Mouse (Mus musculus) heart, embryonic 11.5 days (tissue): ENCODE data around the gene Fnbp1l. TPM values are rescaled to one million over a fixed set of nuclear protein-coding genes. Genes with fewer than 3 reads are reported as not detected.

Source experiments
- ATAC-seq: fragments of 200-750 bp; cut with Nextera tagmentation; replicated peaks from 2 replicates; pipeline ENCODE4 v1.8.0; 2017; ENCODE audit warnings: moderate library complexity; ENCODE audit not compliant: insufficient number of reproducible peaks, low FRiP score, low TSS enrichment
- H3K27ac ChIP-seq: fragments of 300-500 bp; sonication (generic); 2 replicates; pipeline ENCODE4 v1.5.1; 2014; ENCODE audit warnings: mild to moderate bottlenecking, low read depth, low read length
- H3K27me3 ChIP-seq: fragments of 300-500 bp; sonication (generic); 2 replicates; pipeline ENCODE4 v1.6.1; 2014; ENCODE audit warnings: mild to moderate bottlenecking, low read length, mixed read lengths; ENCODE audit not compliant: control insufficient read depth, insufficient read depth
- H3K36me3 ChIP-seq: fragments of 300-500 bp; sonication (generic); 2 replicates; pipeline ENCODE4 v1.6.1; 2014; ENCODE audit warnings: mild to moderate bottlenecking, low read length, moderate library complexity, mixed read lengths; ENCODE audit not compliant: control insufficient read depth, insufficient read depth
- H3K4me1 ChIP-seq: fragments of 300-500 bp; sonication (generic); 2 replicates; pipeline ENCODE4 v1.6.1; 2014; ENCODE audit warnings: low read length; ENCODE audit not compliant: control insufficient read depth, insufficient read depth
- H3K4me2 ChIP-seq: fragments of 300-500 bp; sonication (generic); 2 replicates; pipeline ENCODE4 v1.6.1; 2014; ENCODE audit warnings: mild to moderate bottlenecking, moderate library complexity
- H3K4me3 ChIP-seq: fragments of 300-500 bp; sonication (generic); 2 replicates; pipeline ENCODE4 v1.5.1; 2014; ENCODE audit warnings: low read depth, low read length
- H3K9ac ChIP-seq: fragments of 300-500 bp; sonication (generic); 2 replicates; pipeline ENCODE4 v1.6.1; 2014; ENCODE audit warnings: mild to moderate bottlenecking, low read depth, low read length, moderate library complexity
- H3K9me3 ChIP-seq: fragments of 300-500 bp; sonication (generic); replicated peaks from 2 replicates; pipeline ENCODE4 v1.6.1; 2016; ENCODE audit warnings: low read length; ENCODE audit not compliant: control insufficient read depth
- WGBS: fragments of 180-500 bp; shearing (Covaris S2); extraction: QIAGEN DNeasy Blood & Tissue Kit; methylation state at CpG from one replicate; pipeline ENCODE4 v1.1.7; 2014; ENCODE audit not compliant: insufficient replicate concordance; 5-methylcytosine and 5-hydroxymethylcytosine counted together
- polyA plus RNA-seq: library from polyadenylated mRNA; unstranded; fragments of >200 nt; fragmentation: Nextera tagmentation; extraction: Ambion mirVana; gene quantifications from 2 replicates; pipeline ENCODE4 v1.2.1, GENCODE M21; 2014

Fnbp1l gene
- polyA plus RNA-seq, 1 experiment from 2014 or later: 35.1 TPM

- H3K4me2 ChIP-seq: peak overlapping the region; percentile 96
- peaks cover 15% of the 10 kb centered on the region for H3K4me1 ChIP-seq
- WGBS: 57% methylated on average over 9 of the region's 9 CpGs
- no peaks in the 10 kb centered on the region for H3K36me3 ChIP-seq
- no peak for ATAC-seq
- no peaks in the 10 kb centered on the region for H3K9me3 ChIP-seq
- peak overlapping the region; percentile 96 for H3K9ac ChIP-seq
- peak overlapping the region; percentile 88 for H3K4me3 ChIP-seq
- H3K27ac ChIP-seq: no peak overlapping the region
- H3K27me3 ChIP-seq: no peaks in the 10 kb centered on the region
Observed at GRCm38 (mm10) chr3:122617613-122618340, 1.7 kb downstream of the Fnbp1l start.

GRCm38 (mm10) chr3:122612537-122612936 is 7.0 kb downstream of the Fnbp1l start:
- Histone ChIP-seq H3K9ac (no peak overlapping the region), H3K27ac (no peak overlapping the region)
- WGBS: 70% methylated on average over 6 of the region's 6 CpGs

GRCm38 (mm10) chr3:122611761-122612160 is 7.8 kb downstream of the Fnbp1l start:
- 0 out of 2 replicates have a peak overlapping the region, but pooled peaks have one; percentile 5 for H3K9ac ChIP-seq
- no peak overlapping the region for H3K4me3 ChIP-seq
- no peaks in the 10 kb centered on the region for H3K27me3 ChIP-seq
- no peak overlapping the region for H3K27ac ChIP-seq
- no peak overlapping the region for H3K4me2 ChIP-seq
- H3K4me1 ChIP-seq: 0 out of 2 replicates have a peak, but pooled peaks cover 4% of the 10 kb centered on the region
- no peaks in the 10 kb centered on the region for H3K9me3 ChIP-seq
- 78% methylated on average over 5 of the region's 5 CpGs for WGBS
- H3K36me3 ChIP-seq: no peaks in the 10 kb centered on the region
- no peak for ATAC-seq

More at GRCm38 (mm10) chr3:122612537-122612936, 7.0 kb downstream of the Fnbp1l start:
- Histone ChIP-seq H3K27me3 (no peaks in the 10 kb centered on the region), H3K9me3 (no peaks in the 10 kb centered on the region), H3K4me3 (no peak overlapping the region), H3K4me1 (peaks cover 7% of the 10 kb centered on the region), H3K4me2 (no peak overlapping the region), H3K36me3 (no peaks in the 10 kb centered on the region)
- ATAC-seq: no peak

- Histone ChIP-seq H3K9me3 (no peaks in the 10 kb centered on the region), H3K36me3 (no peaks in the 10 kb centered on the region), H3K27me3 (no peaks in the 10 kb centered on the region), H3K4me1 (0 out of 2 replicates have a peak, but pooled peaks cover 4% of the 10 kb centered on the region), H3K27ac (no peak overlapping the region), H3K4me2 (no peak overlapping the region), H3K9ac (no peak overlapping the region), H3K4me3 (no peak overlapping the region)
- no peak for ATAC-seq
- 80% methylated on average over 10 of the region's 10 CpGs for WGBS
Observed at GRCm38 (mm10) chr3:122606105-122606801, 13.3 kb downstream of the Fnbp1l start.

GRCm38 (mm10) chr3:122603229-122603628 is 16.3 kb downstream of the Fnbp1l start:
- Histone ChIP-seq H3K9ac (no peak overlapping the region), H3K36me3 (no peaks in the 10 kb centered on the region), H3K4me2 (no peak overlapping the region), H3K27ac (no peak overlapping the region), H3K4me3 (no peak overlapping the region), H3K9me3 (no peaks in the 10 kb centered on the region), H3K4me1 (0 out of 2 replicates have a peak, but pooled peaks cover 7% of the 10 kb centered on the region), H3K27me3 (no peaks in the 10 kb centered on the region)
- ATAC-seq: no peak
- WGBS: 74% methylated on average over 4 of the region's 4 CpGs

- H3K4me1 ChIP-seq: 0 out of 2 replicates have a peak, but pooled peaks cover 7% of the 10 kb centered on the region
- WGBS: 92% methylated on average over 1 of the region's 1 CpGs
- H3K9ac ChIP-seq: no peak overlapping the region
- no peak overlapping the region for H3K27ac ChIP-seq
- no peaks in the 10 kb centered on the region for H3K27me3 ChIP-seq
- no peak overlapping the region for H3K4me2 ChIP-seq
- no peaks in the 10 kb centered on the region for H3K36me3 ChIP-seq
- H3K9me3 ChIP-seq: no peaks in the 10 kb centered on the region
- ATAC-seq: no peak
- H3K4me3 ChIP-seq: no peak overlapping the region
Observed at GRCm38 (mm10) chr3:122602370-122602769, 17.1 kb downstream of the Fnbp1l start.

GRCm38 (mm10) chr3:122599291-122599690 is 20.2 kb downstream of the Fnbp1l start:
- H3K36me3 ChIP-seq: no peaks in the 10 kb centered on the region
- no peak for ATAC-seq
- 78% methylated on average over 4 of the region's 4 CpGs for WGBS
- H3K9ac ChIP-seq: no peak overlapping the region
- H3K27ac ChIP-seq: no peak overlapping the region
- no peaks in the 10 kb centered on the region for H3K27me3 ChIP-seq
- 0 out of 2 replicates have a peak, but pooled peaks cover 4% of the 10 kb centered on the region for H3K4me1 ChIP-seq
- H3K9me3 ChIP-seq: no peaks in the 10 kb centered on the region
- no peak overlapping the region for H3K4me3 ChIP-seq
- no peak overlapping the region for H3K4me2 ChIP-seq

- Histone ChIP-seq H3K36me3 (peaks cover 6% of the 10 kb centered on the region; the same call in 1 of the 2 replicates), H3K4me3 (no peak overlapping the region), H3K9me3 (no peaks in the 10 kb centered on the region), H3K9ac (no peak overlapping the region), H3K27me3 (no peaks in the 10 kb centered on the region), H3K4me2 (no peak overlapping the region), H3K27ac (no peak overlapping the region), H3K4me1 (peaks cover 12% of the 10 kb centered on the region; the same call in 1 of the 2 replicates)
- WGBS: 76% methylated on average over 5 of the region's 5 CpGs
- ATAC-seq: no peak
Observed at GRCm38 (mm10) chr3:122590804-122591203, 28.7 kb downstream of the Fnbp1l start.
